Mouse (Mus musculus): ENCODE results near the gene Dusp2.

GRCm38 (mm10) chr2:127375759-127376341 lies 39.9 kb downstream of the Dusp2 start:
- TF ChIP-seq CTCF (IDR thresholded peaks at IDR 0.05; ENCODE audit: low read depth), result peak; percentile 38
- no peak for TF ChIP-seq EP300 (IDR thresholded peaks at IDR 0.05; ENCODE audit: low read depth)
